Mouse (Mus musculus) C2C12 (cell line): ENCODE data around the gene Atp13a5.

Source experiments
- CEBPB ChIP-seq: IDR thresholded peaks from one replicate; pipeline ENCODE4 v1.6.1; 2011; ENCODE audit warnings: low read depth, mild to moderate bottlenecking, control low read depth, moderate library complexity
- CTCF ChIP-seq: IDR thresholded peaks from one replicate; pipeline ENCODE4 v1.5.1; 2011; ENCODE audit not compliant: control insufficient read depth, insufficient read depth, insufficient read length
- FOSL1 ChIP-seq: IDR thresholded peaks from one replicate; pipeline ENCODE4 v1.8.0; 2011; ENCODE audit warnings: mild to moderate bottlenecking, low read length; ENCODE audit not compliant: poor library complexity, insufficient read depth, severe bottlenecking
- MAX ChIP-seq: IDR thresholded peaks from one replicate; pipeline ENCODE4 v1.6.1; 2011; ENCODE audit warnings: mild to moderate bottlenecking, control low read depth
- MYOD1 ChIP-seq: IDR thresholded peaks from one replicate; pipeline ENCODE4 v1.6.1; 2011; ENCODE audit warnings: low read depth; ENCODE audit not compliant: control insufficient read depth, insufficient read length
- MYOG ChIP-seq: IDR thresholded peaks from one replicate; pipeline ENCODE4 v1.6.1; 2011; ENCODE audit not compliant: control insufficient read depth, insufficient read length; ENCODE audit errors: extremely low read depth
- USF1 ChIP-seq: IDR thresholded peaks from one replicate; pipeline ENCODE4 v1.6.1; 2011; ENCODE audit warnings: low read depth, mild to moderate bottlenecking, control low read depth, moderate library complexity

DNA sequence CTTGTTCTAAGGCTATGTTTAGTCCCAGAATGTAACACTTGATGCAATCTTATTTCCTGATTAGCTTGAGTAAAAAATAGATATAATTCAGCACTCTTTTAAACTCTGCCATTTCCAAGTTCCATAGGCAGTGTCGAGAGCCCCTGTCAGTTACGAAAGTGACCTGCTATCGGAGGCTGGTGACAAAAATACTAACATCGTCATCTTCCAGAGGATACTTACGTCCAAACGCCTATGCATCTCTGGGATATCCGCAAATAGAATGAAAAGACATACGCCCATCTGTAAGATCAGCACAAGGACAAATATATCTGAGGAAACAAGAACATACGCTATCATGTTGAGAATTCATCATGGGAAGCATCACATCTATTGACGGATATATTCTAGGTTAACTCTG is 28.8 kb upstream of the Atp13a5 start:
- no peak for TF ChIP-seq CTCF
- no peak for TF ChIP-seq MYOD1
- no peak for TF ChIP-seq USF1
- no peak for TF ChIP-seq MAX
- no peak for TF ChIP-seq CEBPB
- TF ChIP-seq MYOG: no peak
- TF ChIP-seq FOSL1: no peak
